Mouse (Mus musculus): Measurements from ENCODE around the gene Ntrk2. TPM values are rescaled to one million over a fixed set of nuclear protein-coding genes. Genes with fewer than 3 reads are reported as not detected.

Gene Ntrk2
- polyA plus RNA-seq, 1 experiment from 2014 or later = 58.3 TPM

GRCm38 (mm10) chr13:59176021-59176420 lies 369.7 kb downstream of the Ntrk2 start:
- Histone ChIP-seq H3K4me2 (ENCODE audit: low read depth) (no peak overlapping the region), H3K9ac (ENCODE audit: low read length) (no peak overlapping the region), H3K4me1 (ENCODE audit: control insufficient read depth, insufficient read depth, low read length) (no peaks in the 10 kb centered on the region), H3K36me3 (ENCODE audit: control insufficient read depth, insufficient read depth, low read length) (no peaks in the 10 kb centered on the region), H3K27me3 (ENCODE audit: control insufficient read depth, insufficient read depth, low read length) (no peaks in the 10 kb centered on the region), H3K27ac (ENCODE audit: low read depth, low read length) (no peak overlapping the region), H3K9me3 (ENCODE audit: control insufficient read depth, low read length) (no peaks in the 10 kb centered on the region), H3K4me3 (ENCODE audit: low read depth, low read length) (no peak overlapping the region)
- no peak for DNase-seq (ENCODE audit: low spot score)
- no peak for ATAC-seq (ENCODE audit: insufficient read depth, low FRiP score, low TSS enrichment)
- 78% methylated on average over 3 of the region's 3 CpGs for WGBS

GRCm38 (mm10) chr13:59176485-59176884 lies 370.1 kb downstream of the Ntrk2 start:
- no peaks in the 10 kb centered on the region for H3K27me3 ChIP-seq (ENCODE audit: control insufficient read depth, insufficient read depth, low read length)
- WGBS = 78% methylated on average over 9 of the region's 9 CpGs
- no peak overlapping the region for H3K27ac ChIP-seq (ENCODE audit: low read depth, low read length)
- H3K4me1 ChIP-seq (ENCODE audit: control insufficient read depth, insufficient read depth, low read length) = no peaks in the 10 kb centered on the region
- H3K4me3 ChIP-seq (ENCODE audit: low read depth, low read length) = no peak overlapping the region
- DNase-seq (ENCODE audit: low spot score) = no peak
- no peak for ATAC-seq (ENCODE audit: insufficient read depth, low FRiP score, low TSS enrichment)
- no peak overlapping the region for H3K9ac ChIP-seq (ENCODE audit: low read length)
- no peak overlapping the region for H3K4me2 ChIP-seq (ENCODE audit: low read depth)
- H3K36me3 ChIP-seq (ENCODE audit: control insufficient read depth, insufficient read depth, low read length) = no peaks in the 10 kb centered on the region
- H3K9me3 ChIP-seq (ENCODE audit: control insufficient read depth, low read length) = no peaks in the 10 kb centered on the region

GRCm38 (mm10) chr13:59177003-59177402 lies 370.6 kb downstream of the Ntrk2 start:
- no peak overlapping the region for H3K9ac ChIP-seq (ENCODE audit: low read length)

GRCm38 (mm10) chr13:59179986-59180385 lies 373.6 kb downstream of the Ntrk2 start:
- no peaks in the 10 kb centered on the region for H3K9me3 ChIP-seq (ENCODE audit: control insufficient read depth, low read length)
- no peaks in the 10 kb centered on the region for H3K4me1 ChIP-seq (ENCODE audit: control insufficient read depth, insufficient read depth, low read length)
- ATAC-seq (ENCODE audit: insufficient read depth, low FRiP score, low TSS enrichment) (no peak), DNase-seq (ENCODE audit: low spot score) (no peak)
- H3K36me3 ChIP-seq (ENCODE audit: control insufficient read depth, insufficient read depth, low read length) = no peaks in the 10 kb centered on the region
- no peaks in the 10 kb centered on the region for H3K27me3 ChIP-seq (ENCODE audit: control insufficient read depth, insufficient read depth, low read length)
- H3K9ac ChIP-seq (ENCODE audit: low read length) = no peak overlapping the region
- no peak overlapping the region for H3K4me3 ChIP-seq (ENCODE audit: low read depth, low read length)
- no peak overlapping the region for H3K27ac ChIP-seq (ENCODE audit: low read depth, low read length)
- 84% methylated on average over 4 of the region's 4 CpGs for WGBS
- H3K4me2 ChIP-seq (ENCODE audit: low read depth) = no peak overlapping the region

More at GRCm38 (mm10) chr13:59177003-59177402, 370.6 kb downstream of the Ntrk2 start:
- ATAC-seq (ENCODE audit: insufficient read depth, low FRiP score, low TSS enrichment) (no peak), DNase-seq (ENCODE audit: low spot score) (no peak)
- WGBS = 74% methylated on average over 9 of the region's 9 CpGs
- Histone ChIP-seq H3K27ac (ENCODE audit: low read depth, low read length) (no peak overlapping the region), H3K4me3 (ENCODE audit: low read depth, low read length) (no peak overlapping the region), H3K4me2 (ENCODE audit: low read depth) (no peak overlapping the region), H3K36me3 (ENCODE audit: control insufficient read depth, insufficient read depth, low read length) (no peaks in the 10 kb centered on the region), H3K9me3 (ENCODE audit: control insufficient read depth, low read length) (no peaks in the 10 kb centered on the region), H3K27me3 (ENCODE audit: control insufficient read depth, insufficient read depth, low read length) (no peaks in the 10 kb centered on the region), H3K4me1 (ENCODE audit: control insufficient read depth, insufficient read depth, low read length) (no peaks in the 10 kb centered on the region)

GRCm38 (mm10) chr13:59180781-59181180 lies 374.4 kb downstream of the Ntrk2 start:
- no peak overlapping the region for H3K4me2 ChIP-seq (ENCODE audit: low read depth)
- no peaks in the 10 kb centered on the region for H3K27me3 ChIP-seq (ENCODE audit: control insufficient read depth, insufficient read depth, low read length)
- 78% methylated on average over 10 of the region's 10 CpGs for WGBS
- no peak overlapping the region for H3K9ac ChIP-seq (ENCODE audit: low read length)
- no peaks in the 10 kb centered on the region for H3K36me3 ChIP-seq (ENCODE audit: control insufficient read depth, insufficient read depth, low read length)
- H3K4me3 ChIP-seq (ENCODE audit: low read depth, low read length) = no peak overlapping the region
- DNase-seq (ENCODE audit: low spot score) (no peak), ATAC-seq (ENCODE audit: insufficient read depth, low FRiP score, low TSS enrichment) (no peak)
- no peak overlapping the region for H3K27ac ChIP-seq (ENCODE audit: low read depth, low read length)
- H3K9me3 ChIP-seq (ENCODE audit: control insufficient read depth, low read length) = no peaks in the 10 kb centered on the region
- no peaks in the 10 kb centered on the region for H3K4me1 ChIP-seq (ENCODE audit: control insufficient read depth, insufficient read depth, low read length)

- no peak overlapping the region for H3K4me2 ChIP-seq (ENCODE audit: low read depth)
- WGBS = 60% methylated on average over 16 of the region's 16 CpGs
These were observed 375.0 kb downstream of the Ntrk2 start for GRCm38 (mm10) chr13:59181188-59181947.

GRCm38 (mm10) chr13:59182630-59183029 lies 376.3 kb downstream of the Ntrk2 start:
- Histone ChIP-seq H3K4me2 (ENCODE audit: low read depth) (no peak overlapping the region), H3K27me3 (ENCODE audit: control insufficient read depth, insufficient read depth, low read length) (no peaks in the 10 kb centered on the region), H3K36me3 (ENCODE audit: control insufficient read depth, insufficient read depth, low read length) (no peaks in the 10 kb centered on the region), H3K9ac (ENCODE audit: low read length) (no peak overlapping the region), H3K9me3 (ENCODE audit: control insufficient read depth, low read length) (no peaks in the 10 kb centered on the region), H3K27ac (ENCODE audit: low read depth, low read length) (no peak overlapping the region), H3K4me1 (ENCODE audit: control insufficient read depth, insufficient read depth, low read length) (no peaks in the 10 kb centered on the region), H3K4me3 (ENCODE audit: low read depth, low read length) (no peak overlapping the region)
- WGBS = 62% methylated on average over 5 of the region's 5 CpGs
- no peak for DNase-seq (ENCODE audit: low spot score)
- ATAC-seq (ENCODE audit: insufficient read depth, low FRiP score, low TSS enrichment) = no peak

More at GRCm38 (mm10) chr13:59181188-59181947, 375.0 kb downstream of the Ntrk2 start:
- Histone ChIP-seq H3K36me3 (ENCODE audit: control insufficient read depth, insufficient read depth, low read length) (no peaks in the 10 kb centered on the region), H3K27ac (ENCODE audit: low read depth, low read length) (no peak overlapping the region), H3K4me1 (ENCODE audit: control insufficient read depth, insufficient read depth, low read length) (no peaks in the 10 kb centered on the region), H3K27me3 (ENCODE audit: control insufficient read depth, insufficient read depth, low read length) (no peaks in the 10 kb centered on the region), H3K4me3 (ENCODE audit: low read depth, low read length) (no peak overlapping the region), H3K9me3 (ENCODE audit: control insufficient read depth, low read length) (no peaks in the 10 kb centered on the region), H3K9ac (ENCODE audit: low read length) (no peak overlapping the region)
- ATAC-seq (ENCODE audit: insufficient read depth, low FRiP score, low TSS enrichment) (no peak), DNase-seq (ENCODE audit: low spot score) (no peak)

Other genes with a start within 250 kb of the Ntrk2 start
- gene Slc28a3, start 195.7 kb upstream of the Ntrk2 start, polyA plus RNA-seq (2014; fragmentation: Nextera tagmentation; extraction: Ambion mirVana) = not detected in 2 replicates